ENCODE assay signal across 29 mouse cellular contexts in the genomic region with DNA sequence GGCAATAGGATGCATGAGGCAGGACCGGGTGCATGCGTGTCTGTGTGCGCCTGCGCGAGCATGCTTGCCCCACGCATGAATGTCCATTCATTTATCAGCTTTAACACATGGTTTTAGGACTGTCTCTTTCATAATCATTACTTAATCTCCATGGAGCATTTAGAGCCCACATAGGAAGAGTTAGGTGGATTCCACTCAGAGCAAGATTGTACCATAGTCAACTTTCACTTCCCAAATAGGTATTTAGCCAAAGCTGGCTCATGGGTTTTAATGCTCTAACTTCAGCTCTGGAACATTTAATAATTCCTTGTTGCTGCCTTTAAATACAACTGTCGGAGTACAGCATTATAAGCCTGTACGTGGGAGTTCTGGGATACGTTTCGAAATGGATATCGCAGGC.
A peak's percentile ranks its signal among the peaks of the same experiment; 100 is the strongest.
DNase-seq lines count a peak whose midpoint lies in the region; ATAC-seq and TF ChIP-seq lines count a peak whose summit lies in the region.
"Had no signal": no experiment of that assay in that cellular context is flagged by ENCODE, and none has a peak within 500 bp of the region (broad histone marks: within the 10 kb centered on the region; RNA-seq: fewer than 3 reads in every experiment).

No protein-coding gene starts in this region.

- DNase-seq in hindbrain, postnatal 0 days (ENCODE audit: low spot score), result no peak
- peak; percentile 19 for DNase-seq in CH12.LX (ENCODE audit: extremely low read depth)
- DNase-seq in cerebellum, adult 11 months, result no peak
- DNase-seq in kidney, postnatal 36 days, result no peak
- DNase-seq in cerebellum, adult 2 months, result no peak
- DNase-seq: adrenal gland, postnatal 10 days; B cell, adult 2 months; cerebellum, adult 8-10 months; cerebellum, postnatal 36 days; forebrain, postnatal 0 days; kidney, adult 2 months; kidney, postnatal 10 days; lung, postnatal 36 days; right cerebral cortex, adult 18-20 months; right cerebral cortex, postnatal 4 days; thymus, adult 18-20 months; thymus, postnatal 4 days had no signal

- TF ChIP-seq EP300 in CH12.LX (IDR thresholded peaks at IDR 0.05; ENCODE audit: low read length), result peak; percentile 56; the same call in 1 of the 2 replicates

- H3K27ac ChIP-seq in hindbrain, postnatal 0 days, result no peak overlapping the region
- no peak overlapping the region for H3K27ac ChIP-seq in hindbrain, embryonic 16.5 days (ENCODE audit: low read depth, low read length)
- H3K27ac ChIP-seq in CH12.LX (ENCODE audit: insufficient read depth, low read depth), result no peak overlapping the region
- 0 out of 2 replicates have a peak overlapping the region, but pooled peaks have one; percentile 67 for H3K27ac ChIP-seq in embryonic facial prominence, embryonic 12.5 days
- H3K27ac ChIP-seq in cerebellum, adult 2 months (ENCODE audit: insufficient read depth, low read length), result no peak overlapping the region
- H3K27ac ChIP-seq: layer of hippocampus, adult 2 months; liver, embryonic 15.5 days; midbrain, embryonic 13.5 days had no signal

- H3K4me3 ChIP-seq in hindbrain, postnatal 0 days (ENCODE audit: low read length), result no peak overlapping the region
- no peak overlapping the region for H3K4me3 ChIP-seq in hindbrain, embryonic 16.5 days (ENCODE audit: low read length)
- no peak overlapping the region for H3K4me3 ChIP-seq in CH12.LX (replicated peaks in 1 of 3; ENCODE audit: low read depth in 2 of 3, low read length in 2 of 3, poor library complexity in 1 of 3)
- no peak overlapping the region for H3K4me3 ChIP-seq in embryonic facial prominence, embryonic 12.5 days
- no peak overlapping the region for H3K4me3 ChIP-seq in cerebellum, adult 2 months (replicated peaks; ENCODE audit: insufficient read depth, low read depth, low read length)
- H3K4me3 ChIP-seq: forebrain, embryonic 10.5 days; hindbrain, embryonic 10.5 days; layer of hippocampus, adult 2 months; limb, embryonic 12.5 days; liver, embryonic 15.5 days; lung, embryonic 15.5 days; midbrain, embryonic 13.5 days had no signal

- 88% methylated on average over 11 of the region's 11 CpGs for WGBS in hindbrain, postnatal 0 days
- 84% methylated on average over 11 of the region's 11 CpGs for WGBS in hindbrain, embryonic 16.5 days
- 95% methylated on average over 11 of the region's 11 CpGs for WGBS in embryonic facial prominence, embryonic 12.5 days
- 94% methylated on average over 11 of the region's 11 CpGs for WGBS in cerebellum, adult 2 months

- H3K27me3 ChIP-seq in hindbrain, postnatal 0 days (ENCODE audit: insufficient read depth, low read length), result no peaks in the 10 kb centered on the region
- H3K27me3 ChIP-seq in hindbrain, embryonic 16.5 days (replicated peaks; ENCODE audit: control insufficient read depth, insufficient read depth, low read length), result no peaks in the 10 kb centered on the region
- no peaks in the 10 kb centered on the region for H3K27me3 ChIP-seq in CH12.LX (replicated peaks)
- H3K27me3 ChIP-seq in embryonic facial prominence, embryonic 12.5 days, result no peaks in the 10 kb centered on the region
- H3K27me3 ChIP-seq in cerebellum, adult 2 months (ENCODE audit: control insufficient read depth, insufficient read depth, low read length), result no peaks in the 10 kb centered on the region; the same call in 1 of the 2 replicates
- H3K27me3 ChIP-seq: limb, embryonic 12.5 days; liver, embryonic 15.5 days; lung, embryonic 15.5 days; midbrain, embryonic 13.5 days had no signal

- peaks cover 9% of the 10 kb centered on the region; the same call in 1 of the 2 replicates for H3K4me1 ChIP-seq in hindbrain, postnatal 0 days (ENCODE audit: insufficient read depth, low read length)
- H3K4me1 ChIP-seq in hindbrain, embryonic 16.5 days (ENCODE audit: control insufficient read depth, insufficient read depth, low read depth, low read length), result peaks cover 15% of the 10 kb centered on the region
- H3K4me1 ChIP-seq in CH12.LX (ENCODE audit: control insufficient read depth in 1 of 2, insufficient read depth in 2 of 2), result peaks cover 9 to 52% of the 10 kb centered on the region in 2 experiments; a peak in 3 of 4 replicates
- H3K4me1 ChIP-seq in embryonic facial prominence, embryonic 12.5 days, result peaks cover 37% of the 10 kb centered on the region
- H3K4me1 ChIP-seq in cerebellum, adult 2 months (ENCODE audit: control insufficient read depth, insufficient read depth, low read length), result peaks cover 4% of the 10 kb centered on the region; the same call in 1 of the 2 replicates

- no peaks in the 10 kb centered on the region for H3K79me2 ChIP-seq in CH12.LX (replicated peaks; ENCODE audit: control insufficient read depth, extremely low read depth, insufficient read depth, poor library complexity, severe bottlenecking)

- H3K36me3 ChIP-seq in hindbrain, postnatal 0 days (ENCODE audit: insufficient read depth, low read length), result no peaks in the 10 kb centered on the region
- no peaks in the 10 kb centered on the region for H3K36me3 ChIP-seq in hindbrain, embryonic 16.5 days (ENCODE audit: control insufficient read depth, insufficient read depth, low read length)
- H3K36me3 ChIP-seq in CH12.LX (replicated peaks in 1 of 2; ENCODE audit: control insufficient read depth in 1 of 2, insufficient read depth in 1 of 2, low read length in 1 of 2), result peaks cover 0 to 15% of the 10 kb centered on the region in 2 experiments
- 0 out of 2 replicates have a peak, but pooled peaks cover 8% of the 10 kb centered on the region for H3K36me3 ChIP-seq in embryonic facial prominence, embryonic 12.5 days
- H3K36me3 ChIP-seq: limb, embryonic 12.5 days; liver, embryonic 15.5 days; lung, embryonic 15.5 days; midbrain, embryonic 13.5 days had no signal

- no peak for TF ChIP-seq POLR2A in CH12.LX (IDR thresholded peaks at IDR 0.05; ENCODE audit: low read depth, low read length)
- no peak for TF ChIP-seq POLR2A in cerebellum, adult 2 months (IDR thresholded peaks at IDR 0.05; ENCODE audit: borderline replicate concordance, insufficient read depth, low read length)

- peak; percentile 41; the same call in 1 of the 2 replicates for ATAC-seq in hindbrain, postnatal 0 days
- no peak for ATAC-seq in hindbrain, embryonic 16.5 days
- no peak for ATAC-seq in embryonic facial prominence, embryonic 12.5 days (ENCODE audit: insufficient number of reproducible peaks, insufficient read depth, low FRiP score, low TSS enrichment)
- ATAC-seq in megakaryocyte, adult 5-6 weeks (ENCODE audit: poor library complexity, severe bottlenecking), result peak; percentile 66; the same call in 1 of the 2 replicates
- ATAC-seq: forebrain, postnatal 0 days; inflammation-experienced regulatory T-cells, adult 6 months; midbrain, embryonic 13.5 days had no signal

- TF ChIP-seq CTCF in hindbrain, postnatal 0 days (IDR thresholded peaks at IDR 0.05; ENCODE audit: low read depth), result no peak
- no peak for TF ChIP-seq CTCF in CH12.LX (conservative IDR thresholded peaks at IDR 0.05 in 1 of 2, IDR thresholded peaks at IDR 0.05 in 1 of 2; ENCODE audit: low read depth in 2 of 2, low read length in 2 of 2)
- no peak for TF ChIP-seq CTCF in cerebellum, adult 2 months (IDR thresholded peaks at IDR 0.05; ENCODE audit: borderline replicate concordance, insufficient read depth, low read depth, low read length)

- no peak overlapping the region for H3K4me2 ChIP-seq in hindbrain, postnatal 0 days (ENCODE audit: low read depth, low read length)
- H3K4me2 ChIP-seq in hindbrain, embryonic 16.5 days (ENCODE audit: low read length), result no peak overlapping the region
- H3K4me2 ChIP-seq in CH12.LX (ENCODE audit: insufficient read depth, low read depth, poor library complexity, severe bottlenecking), result no peak overlapping the region
- no peak overlapping the region for H3K4me2 ChIP-seq in embryonic facial prominence, embryonic 12.5 days (replicated peaks)
- H3K4me2 ChIP-seq: heart, embryonic 11.5 days; limb, embryonic 12.5 days; liver, embryonic 15.5 days; lung, embryonic 15.5 days; midbrain, embryonic 13.5 days had no signal

- H3K9ac ChIP-seq in hindbrain, postnatal 0 days (replicated peaks; ENCODE audit: low read length), result no peak overlapping the region
- no peak overlapping the region for H3K9ac ChIP-seq in hindbrain, embryonic 16.5 days (ENCODE audit: low read depth, low read length)
- H3K9ac ChIP-seq in CH12.LX (ENCODE audit: insufficient read depth, low read depth), result no peak overlapping the region
- no peak overlapping the region for H3K9ac ChIP-seq in embryonic facial prominence, embryonic 12.5 days
- H3K9ac ChIP-seq: forebrain, postnatal 0 days; liver, embryonic 15.5 days; lung, embryonic 15.5 days; midbrain, embryonic 13.5 days had no signal

- no peaks in the 10 kb centered on the region for H3K9me3 ChIP-seq in hindbrain, postnatal 0 days (ENCODE audit: low read length)
- no peaks in the 10 kb centered on the region for H3K9me3 ChIP-seq in hindbrain, embryonic 16.5 days (ENCODE audit: control insufficient read depth, low read length)
- H3K9me3 ChIP-seq in CH12.LX (replicated peaks; ENCODE audit: low read length), result no peaks in the 10 kb centered on the region
- H3K9me3 ChIP-seq in embryonic facial prominence, embryonic 12.5 days, result no peaks in the 10 kb centered on the region
- H3K9me3 ChIP-seq: forebrain, embryonic 10.5 days; hindbrain, embryonic 10.5 days; limb, embryonic 12.5 days; liver, embryonic 15.5 days; lung, embryonic 15.5 days; midbrain, embryonic 13.5 days had no signal

- dilution Hi-C loops in CH12.LX (cut with MboI; ENCODE audit: extremely low pct_ligation_motif_present, extremely low pct_unique_long_range_greater_than_20kb, low sequenced_read_pairs), result no loop called here

- in situ Hi-C loops in CH12.LX (cut with MboI; ENCODE audit: low pct_ligation_motif_present, low pct_unique_long_range_greater_than_20kb, low sequenced_read_pairs), result no loop called here

- TF ChIP-seq RAD21 in CH12.LX (IDR thresholded peaks at IDR 0.05; ENCODE audit: low read depth, low read length), result no peak

TF ChIP-seq in CH12.LX, 34 proteins besides CTCF, POLR2A, EP300 and RAD21:
- TF ChIP-seq MAX (IDR thresholded peaks at IDR 0.05; ENCODE audit: low read length) (no peak), IRF4 (IDR thresholded peaks at IDR 0.05; ENCODE audit: low read depth, low read length) (peak; percentile 22; the same call in 1 of the 2 replicates)

Comparison
In these comparisons a context has a peak if more than half of its experiments do, and no peak if none do; other contexts are left out.
1. ATAC-seq: peak in hindbrain, postnatal 0 days (single experiment) and megakaryocyte, adult 5-6 weeks (single experiment); none in hindbrain, embryonic 16.5 days (single experiment) and embryonic facial prominence, embryonic 12.5 days (single experiment).